Comparison of ENCODE assay signal across 9 mouse cellular contexts in genomic region chr6:48912033-48912432, GRCm38 (mm10). TPM values are rescaled to one million over a fixed set of nuclear protein-coding genes. Genes with fewer than 3 reads are reported as not detected.
DNase-seq lines count a peak whose midpoint lies in the region; ATAC-seq lines count a peak whose summit lies in the region.
"Had no signal": no experiment of that assay in that cellular context is flagged by ENCODE, and none has a peak within 500 bp of the region (broad histone marks: within the 10 kb centered on the region; RNA-seq: fewer than 3 reads in every experiment).

No protein-coding gene starts in this region.

- H3K9me3 ChIP-seq in forebrain, embryonic 14.5 days (replicated peaks; ENCODE audit: control insufficient read depth, low read length): no peaks in the 10 kb centered on the region
- H3K9me3 ChIP-seq in forebrain, embryonic 12.5 days: no peaks in the 10 kb centered on the region
- H3K9me3 ChIP-seq in midbrain, embryonic 14.5 days (ENCODE audit: control insufficient read depth, low read length): no peaks in the 10 kb centered on the region
- H3K9me3 ChIP-seq in midbrain, embryonic 13.5 days: no peaks in the 10 kb centered on the region
- H3K9me3 ChIP-seq in forebrain, embryonic 11.5 days (ENCODE audit: control insufficient read depth, low read length): no peaks in the 10 kb centered on the region

- no peak overlapping the region for H3K4me2 ChIP-seq in forebrain, embryonic 14.5 days (ENCODE audit: low read length)
- no peak overlapping the region for H3K4me2 ChIP-seq in forebrain, embryonic 12.5 days
- no peak overlapping the region for H3K4me2 ChIP-seq in midbrain, embryonic 14.5 days (ENCODE audit: low read length)
- no peak overlapping the region for H3K4me2 ChIP-seq in midbrain, embryonic 13.5 days (replicated peaks)
- H3K4me2 ChIP-seq in forebrain, embryonic 11.5 days (ENCODE audit: low read depth, low read length, severe bottlenecking): no peak overlapping the region

- H3K9ac ChIP-seq in forebrain, embryonic 14.5 days (ENCODE audit: low read length): no peak overlapping the region
- H3K9ac ChIP-seq in forebrain, embryonic 12.5 days: no peak overlapping the region
- no peak overlapping the region for H3K9ac ChIP-seq in midbrain, embryonic 14.5 days (replicated peaks; ENCODE audit: low read length)
- no peak overlapping the region for H3K9ac ChIP-seq in midbrain, embryonic 13.5 days (replicated peaks)
- no peak overlapping the region for H3K9ac ChIP-seq in forebrain, embryonic 11.5 days (ENCODE audit: low read length)

- 25% methylated on average over 3 of the region's 3 CpGs for WGBS in forebrain, embryonic 14.5 days
- 44% methylated on average over 3 of the region's 3 CpGs for WGBS in forebrain, embryonic 12.5 days
- WGBS in midbrain, embryonic 14.5 days: 29% methylated on average over 3 of the region's 3 CpGs
- WGBS in midbrain, embryonic 13.5 days: 45% methylated on average over 3 of the region's 3 CpGs
- WGBS in forebrain, embryonic 11.5 days: 39% methylated on average over 3 of the region's 3 CpGs

- no peak overlapping the region for H3K4me3 ChIP-seq in forebrain, embryonic 14.5 days (ENCODE audit: low read depth, low read length)
- H3K4me3 ChIP-seq in forebrain, embryonic 12.5 days (replicated peaks): no peak overlapping the region
- H3K4me3 ChIP-seq in midbrain, embryonic 14.5 days (replicated peaks; ENCODE audit: low read depth, low read length): no peak overlapping the region
- no peak overlapping the region for H3K4me3 ChIP-seq in midbrain, embryonic 13.5 days (replicated peaks)
- no peak overlapping the region for H3K4me3 ChIP-seq in forebrain, embryonic 11.5 days (ENCODE audit: low read depth, low read length)

- no peaks in the 10 kb centered on the region for H3K4me1 ChIP-seq in forebrain, embryonic 14.5 days (ENCODE audit: control insufficient read depth, insufficient read depth, low read length)
- no peaks in the 10 kb centered on the region for H3K4me1 ChIP-seq in forebrain, embryonic 12.5 days
- no peaks in the 10 kb centered on the region for H3K4me1 ChIP-seq in midbrain, embryonic 14.5 days (ENCODE audit: control insufficient read depth, insufficient read depth, low read length)
- no peaks in the 10 kb centered on the region for H3K4me1 ChIP-seq in midbrain, embryonic 13.5 days (replicated peaks)
- H3K4me1 ChIP-seq in forebrain, embryonic 11.5 days (replicated peaks; ENCODE audit: control insufficient read depth, insufficient read depth, low read length): no peaks in the 10 kb centered on the region

- DNase-seq in forebrain, embryonic 14.5 days (ENCODE audit: low spot score): peak; percentile 19
- DNase-seq in midbrain, embryonic 14.5 days: peak; percentile 39
- peak; percentile 19 to 40 for DNase-seq in natural killer cell, adult 2 months (ENCODE audit: low spot score in 2 of 2)
- DNase-seq in cerebellum, adult 18-20 months: no peak
- no peak for DNase-seq in forebrain, embryonic 11.5 days (ENCODE audit: low spot score)

- H3K36me3 ChIP-seq in forebrain, embryonic 14.5 days (ENCODE audit: control insufficient read depth, insufficient read depth, low read length): no peaks in the 10 kb centered on the region
- H3K36me3 ChIP-seq in forebrain, embryonic 12.5 days (replicated peaks): no peaks in the 10 kb centered on the region
- no peaks in the 10 kb centered on the region for H3K36me3 ChIP-seq in midbrain, embryonic 14.5 days (ENCODE audit: control insufficient read depth, insufficient read depth, low read length)
- H3K36me3 ChIP-seq in midbrain, embryonic 13.5 days: no peaks in the 10 kb centered on the region
- H3K36me3 ChIP-seq in forebrain, embryonic 11.5 days (ENCODE audit: control insufficient read depth, insufficient read depth, low read length): no peaks in the 10 kb centered on the region

- no peak for ATAC-seq in forebrain, embryonic 14.5 days
- ATAC-seq in forebrain, embryonic 12.5 days (ENCODE audit: low FRiP score): no peak
- no peak for ATAC-seq in midbrain, embryonic 14.5 days (ENCODE audit: low FRiP score, low TSS enrichment)
- ATAC-seq in midbrain, embryonic 13.5 days: no peak
- peak; percentile 56; the same call in 1 of the 2 replicates for ATAC-seq in common myeloid progenitor, adult 5-6 weeks (replicated peaks; ENCODE audit: low read depth, poor library complexity, severe bottlenecking)
- no peak for ATAC-seq in forebrain, embryonic 11.5 days (replicated peaks; ENCODE audit: low FRiP score)

- no peak overlapping the region for H3K27ac ChIP-seq in forebrain, embryonic 14.5 days (ENCODE audit: low read depth, low read length)
- no peak overlapping the region for H3K27ac ChIP-seq in forebrain, embryonic 12.5 days
- H3K27ac ChIP-seq in midbrain, embryonic 14.5 days (replicated peaks; ENCODE audit: low read depth, low read length): no peak overlapping the region
- H3K27ac ChIP-seq in midbrain, embryonic 13.5 days: no peak overlapping the region
- H3K27ac ChIP-seq in forebrain, embryonic 11.5 days (ENCODE audit: low read depth, low read length): no peak overlapping the region

- H3K27me3 ChIP-seq in forebrain, embryonic 14.5 days (replicated peaks; ENCODE audit: control insufficient read depth, insufficient read depth, low read length): no peaks in the 10 kb centered on the region
- H3K27me3 ChIP-seq in forebrain, embryonic 12.5 days: no peaks in the 10 kb centered on the region
- no peaks in the 10 kb centered on the region for H3K27me3 ChIP-seq in midbrain, embryonic 14.5 days (ENCODE audit: control insufficient read depth, insufficient read depth, low read length)
- H3K27me3 ChIP-seq in midbrain, embryonic 13.5 days: no peaks in the 10 kb centered on the region
- H3K27me3 ChIP-seq in forebrain, embryonic 11.5 days (ENCODE audit: control insufficient read depth, insufficient read depth, low read length): no peaks in the 10 kb centered on the region

RNA-seq across cellular contexts. Expression of gene 1600015I10Rik, which starts 17.7 kb away (rescaled TPM):
- not detected in 2 replicates for polyA plus RNA-seq in forebrain, embryonic 14.5 days (2014; fragmentation: Nextera tagmentation; extraction: Ambion mirVana)
- polyA plus RNA-seq in forebrain, embryonic 12.5 days (2016; fragmentation: Nextera tagmentation; extraction: Ambion mirVana): not detected in 2 replicates
- not detected in 2 replicates for polyA plus RNA-seq in midbrain, embryonic 14.5 days (2014; fragmentation: Nextera tagmentation; extraction: Ambion mirVana)
- not detected in 2 replicates for polyA plus RNA-seq in midbrain, embryonic 13.5 days (2015; fragmentation: Nextera tagmentation; extraction: Ambion mirVana)
- not detected in 2 replicates for total RNA-seq in common myeloid progenitor, adult 5-6 weeks (2017)
- not detected in 2 replicates for polyA plus RNA-seq in forebrain, embryonic 11.5 days (2014; fragmentation: Nextera tagmentation; extraction: Ambion mirVana)
- total RNA-seq: heart, postnatal 14 days had no signal

RNA-seq across cellular contexts. Expression of gene Aoc1, which starts 39.3 kb away (rescaled TPM):
- polyA plus RNA-seq in forebrain, embryonic 14.5 days (2014; fragmentation: Nextera tagmentation; extraction: Ambion mirVana): not detected in 2 replicates
- not detected in 2 replicates for polyA plus RNA-seq in forebrain, embryonic 12.5 days (2016; fragmentation: Nextera tagmentation; extraction: Ambion mirVana)
- polyA plus RNA-seq in midbrain, embryonic 14.5 days (2014; fragmentation: Nextera tagmentation; extraction: Ambion mirVana): not detected in 2 replicates
- 0.09 TPM in 1 of 2 replicates, not detected in the other for polyA plus RNA-seq in midbrain, embryonic 13.5 days (2015; fragmentation: Nextera tagmentation; extraction: Ambion mirVana)
- total RNA-seq in common myeloid progenitor, adult 5-6 weeks (2017): 0.23 TPM in 1 of 2 replicates, not detected in the other
- polyA plus RNA-seq in forebrain, embryonic 11.5 days (2014; fragmentation: Nextera tagmentation; extraction: Ambion mirVana): not detected in 2 replicates
- total RNA-seq: heart, postnatal 14 days had no signal

Comparison
In these comparisons a context has a peak if more than half of its experiments do, and no peak if none do; other contexts are left out.
1. DNase-seq: peak in forebrain, embryonic 14.5 days (single experiment), midbrain, embryonic 14.5 days (single experiment) and natural killer cell, adult 2 months (2 of 2); none in cerebellum, adult 18-20 months (0 of 2) and forebrain, embryonic 11.5 days (single experiment).